Mouse (Mus musculus) right cerebral cortex, adult 18-20 months (tissue): ENCODE measurements around the gene Dkk3.
"Not testable (repeated sequence)": the region's sequence is repeated elsewhere in the genome, so short reads cannot be mapped to it uniquely, and the experiment has no call there.

ENCODE experiments used
- DNase-seq: peaks from one replicate; pipeline ENCODE4 v3.0.0; 2022; ENCODE audit warnings: mixed read lengths

Gene Dkk3

DNA sequence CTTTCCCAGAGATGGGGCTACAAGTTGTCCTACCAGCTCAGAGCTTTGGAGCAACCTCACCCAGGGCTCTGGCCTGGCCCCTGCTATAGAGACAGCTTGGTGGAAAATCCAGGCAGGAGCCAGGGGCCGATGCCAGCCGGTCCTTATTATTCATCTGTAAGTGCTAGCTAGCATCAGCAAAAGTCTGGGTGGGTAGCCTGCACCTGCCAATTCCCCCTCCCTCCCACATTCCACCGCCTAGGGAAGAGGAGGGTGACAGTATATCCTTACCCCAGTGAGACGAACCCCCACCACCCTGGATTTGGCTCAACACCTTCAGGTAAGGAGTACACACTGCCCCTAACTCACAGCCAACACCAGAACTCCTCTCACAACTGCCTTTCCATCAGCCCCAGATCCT is 30.9 kb downstream of the Dkk3 start:
- DNase-seq, result peak; percentile 34

DNA sequence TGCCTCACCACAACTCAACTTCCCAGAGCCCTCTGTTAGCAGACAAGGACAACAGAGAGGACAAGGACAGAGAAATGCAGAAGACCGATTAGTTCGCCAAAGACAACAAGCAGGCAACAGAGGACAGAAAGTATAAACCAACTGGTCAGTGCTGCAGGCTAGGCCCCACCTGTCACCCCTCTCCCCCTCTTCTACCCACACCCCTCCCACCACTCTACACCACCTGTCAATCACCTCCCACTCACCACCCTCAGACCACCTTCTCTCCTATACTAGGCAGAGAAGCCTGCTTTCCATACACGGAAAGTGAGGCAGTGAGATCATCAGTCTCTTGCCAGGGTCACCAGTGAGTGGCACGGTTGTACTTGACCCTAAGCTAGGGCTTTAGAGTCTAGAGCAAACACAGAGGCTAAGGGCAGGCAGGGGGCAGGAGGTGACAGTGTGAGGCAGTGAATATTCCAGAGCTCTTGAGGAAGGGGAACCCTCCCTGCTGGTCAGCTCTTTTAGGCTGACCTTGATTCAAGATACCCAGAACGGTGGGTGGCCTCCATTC is 31.7 kb downstream of the Dkk3 start:
- DNase-seq, result no peak

DNA sequence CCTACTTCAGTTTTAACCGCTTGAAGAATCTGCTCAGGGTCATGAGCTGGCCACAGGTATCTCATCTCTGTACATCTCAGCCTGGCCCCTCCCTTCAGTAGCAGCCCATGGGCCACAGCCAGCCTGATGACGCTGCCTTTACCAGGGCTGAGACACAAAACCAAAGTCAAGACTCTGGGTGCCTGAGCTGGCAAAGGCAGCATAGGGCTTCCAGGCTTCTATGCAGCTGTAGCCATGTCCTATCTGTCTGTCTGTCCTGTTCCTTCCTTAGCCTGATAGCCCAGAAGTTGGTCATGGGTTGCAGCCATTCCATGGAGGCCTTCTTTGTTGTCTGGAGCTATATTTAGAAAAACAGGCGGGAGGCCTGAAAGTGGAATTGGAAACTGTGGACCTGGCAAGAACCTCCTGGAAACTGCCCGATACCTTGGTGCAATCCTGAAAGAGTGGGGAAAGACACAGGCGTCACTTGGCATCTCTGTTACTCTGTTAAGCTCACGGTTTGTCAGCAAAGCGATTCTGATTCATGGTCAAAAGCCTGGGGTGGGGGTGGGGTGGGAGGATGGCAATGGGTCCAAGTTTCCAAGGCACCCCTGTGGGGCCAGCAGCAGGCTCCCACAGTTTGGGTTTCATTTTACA is 33.1 kb downstream of the Dkk3 start:
- DNase-seq, result no peak

- peak; percentile 84 for DNase-seq
Measured at GRCm38 (mm10) chr7:112123612-112124011, 35.2 kb downstream of the Dkk3 start.

- no peak for DNase-seq
Measured at GRCm38 (mm10) chr7:112121866-112122500, 36.9 kb downstream of the Dkk3 start.

GRCm38 (mm10) chr7:112120861-112121810 is 37.7 kb downstream of the Dkk3 start:
- no peak for DNase-seq

DNA sequence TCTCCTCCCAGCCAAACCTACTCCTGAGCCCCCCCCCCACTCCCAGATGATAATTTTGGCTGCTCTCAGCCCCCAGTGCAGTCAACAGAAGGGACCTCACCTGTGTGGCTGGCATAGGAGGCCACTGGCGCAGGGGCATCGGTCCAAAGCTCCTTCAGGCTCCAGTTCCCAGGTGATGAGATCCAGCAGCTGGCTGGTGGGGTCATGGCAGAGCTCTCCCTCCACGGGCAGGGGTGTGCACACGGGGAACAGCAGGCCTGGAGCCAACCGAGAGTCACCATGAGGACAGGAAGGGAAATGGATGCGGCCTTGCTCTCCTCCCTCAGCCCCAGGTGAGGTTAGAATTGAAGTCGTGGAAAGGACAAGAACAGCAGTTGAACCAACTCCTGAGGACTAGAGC is 39.6 kb downstream of the Dkk3 start:
- no peak for DNase-seq

GRCm38 (mm10) chr7:112118086-112118485 is 40.8 kb downstream of the Dkk3 start:
- no peak for DNase-seq

GRCm38 (mm10) chr7:112117501-112117900 is 41.4 kb downstream of the Dkk3 start:
- no peak for DNase-seq

DNA sequence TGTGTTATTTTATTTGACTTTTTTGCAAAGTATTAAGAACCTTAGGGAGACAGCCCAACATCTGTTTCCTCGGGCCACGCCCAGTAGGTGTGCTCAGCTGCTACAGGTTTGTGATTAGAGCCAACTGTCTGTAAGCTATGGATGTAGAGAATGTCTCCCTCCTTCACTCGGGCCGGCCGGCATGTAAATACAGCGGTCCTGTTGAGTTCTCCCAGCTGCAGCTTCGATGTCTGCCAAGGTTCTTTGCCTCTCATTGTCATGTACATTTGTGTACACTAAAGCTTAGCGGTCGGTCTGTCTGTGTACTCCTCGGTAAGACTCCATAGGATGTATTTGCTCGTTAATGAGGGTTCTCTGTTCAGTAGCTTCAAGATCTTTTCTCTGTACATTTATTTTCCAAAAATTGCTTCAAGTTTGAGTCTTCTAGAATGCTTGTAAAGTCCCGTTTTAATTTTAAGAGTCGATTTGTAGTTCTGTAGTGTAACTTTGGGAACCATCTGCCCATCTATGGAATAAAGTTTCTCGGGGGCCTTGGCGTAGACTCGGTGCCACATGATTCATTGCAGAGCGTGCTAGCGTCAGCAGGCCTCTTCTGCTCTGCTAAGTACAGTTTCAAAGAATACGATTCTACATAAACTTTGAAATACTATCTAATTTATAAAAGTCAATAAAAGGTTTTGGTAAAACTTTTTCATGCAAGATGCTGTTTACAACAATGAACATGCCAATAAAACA is 48.1 kb downstream of the Dkk3 start:
- DNase-seq, result no peak

DNA sequence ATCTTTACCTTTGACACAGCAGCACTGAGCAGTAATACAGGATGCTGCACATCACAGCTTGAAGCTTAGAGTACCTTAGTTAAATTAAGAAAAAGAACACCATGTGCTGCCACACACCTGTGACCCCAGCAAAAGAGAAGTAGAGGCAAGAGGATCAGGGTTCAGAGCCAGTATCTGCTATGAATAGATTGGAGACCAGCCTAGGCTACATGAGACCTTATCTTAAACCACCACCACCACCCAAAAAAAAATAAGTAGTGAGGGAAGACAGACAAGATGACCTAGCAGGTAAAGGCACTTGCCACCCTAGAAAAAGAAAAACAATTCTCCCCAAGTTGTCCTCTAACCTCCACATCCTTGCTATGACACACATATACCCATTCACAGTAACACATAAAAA is 50.1 kb downstream of the Dkk3 start:
- DNase-seq, result no peak

DNA sequence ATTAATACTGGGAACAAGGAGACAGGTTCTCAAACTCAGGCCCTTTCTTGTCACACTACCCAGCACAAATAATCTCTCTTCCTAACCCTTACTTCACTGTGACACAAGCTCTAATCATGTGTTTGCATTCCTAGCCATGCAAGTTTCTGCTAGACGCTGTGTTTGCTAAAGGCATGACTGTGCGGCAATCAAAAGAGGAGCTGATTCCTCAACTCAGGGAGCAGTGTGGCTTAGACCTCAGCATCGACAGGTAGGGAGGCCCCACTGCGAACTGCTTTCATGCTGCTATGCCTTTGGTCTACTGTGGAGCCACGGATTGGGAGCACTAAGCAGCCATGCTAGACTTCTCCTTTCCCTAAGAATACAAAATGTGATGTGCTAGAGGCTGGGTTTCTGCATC is 55.0 kb downstream of the Dkk3 start:
- DNase-seq, result no peak

GRCm38 (mm10) chr7:112102933-112103332 is 55.9 kb downstream of the Dkk3 start:
- no peak for DNase-seq

GRCm38 (mm10) chr7:112100887-112101286 is 58.0 kb downstream of the Dkk3 start:
- DNase-seq, result no peak

DNA sequence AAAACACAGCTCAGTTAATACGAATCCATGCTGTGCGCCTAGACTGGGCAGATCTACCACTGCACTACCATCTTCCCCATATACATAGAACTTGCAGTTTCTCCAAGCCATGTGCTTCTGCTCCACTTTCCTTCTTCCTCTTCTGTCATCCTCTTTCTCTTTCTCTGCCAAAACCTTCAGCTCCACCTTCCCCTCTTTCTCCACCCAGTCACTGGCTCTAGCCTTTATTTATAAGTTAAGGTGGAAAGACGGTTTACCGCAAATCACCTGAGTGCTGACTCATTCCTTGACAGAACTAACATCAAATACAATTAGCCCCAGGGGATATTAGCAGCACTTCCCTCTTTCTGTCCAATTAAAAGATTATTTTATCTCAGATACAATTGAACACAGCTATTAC is 63.9 kb downstream of the Dkk3 start:
- not testable (repeated sequence) for DNase-seq

- no peak for DNase-seq
Measured at GRCm38 (mm10) chr7:112086186-112086585, 72.7 kb downstream of the Dkk3 start.

DNA sequence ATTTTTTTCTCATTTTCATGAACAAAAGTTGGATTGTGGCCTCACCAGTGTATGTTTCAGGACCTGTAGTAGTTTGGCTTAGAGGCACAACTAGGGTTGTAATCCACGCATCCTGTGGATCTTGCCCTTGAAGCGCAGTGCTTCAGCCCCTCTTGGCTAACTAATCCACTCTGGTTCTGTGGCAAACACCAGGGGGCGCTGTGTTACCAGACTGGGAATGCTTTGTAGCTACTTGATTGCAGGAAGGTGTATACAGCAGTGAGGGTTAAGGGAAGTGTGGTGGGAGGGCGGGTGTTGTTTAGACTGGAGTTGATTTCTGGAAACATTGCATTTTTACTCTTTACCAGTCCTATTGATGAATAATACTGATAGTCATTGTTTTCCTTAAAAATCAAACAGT is 73.8 kb downstream of the Dkk3 start:
- peak; percentile 84 for DNase-seq

- no peak for DNase-seq
Measured at GRCm38 (mm10) chr7:112084222-112084621, 74.6 kb downstream of the Dkk3 start.

- no peak for DNase-seq
Measured at GRCm38 (mm10) chr7:112082636-112083035, 76.2 kb downstream of the Dkk3 start.

- no peak for DNase-seq
Measured at GRCm38 (mm10) chr7:112074868-112075267, 84.0 kb downstream of the Dkk3 start.
